Comparison of ENCODE assay signal across 10 mouse cellular contexts in the genomic region with DNA sequence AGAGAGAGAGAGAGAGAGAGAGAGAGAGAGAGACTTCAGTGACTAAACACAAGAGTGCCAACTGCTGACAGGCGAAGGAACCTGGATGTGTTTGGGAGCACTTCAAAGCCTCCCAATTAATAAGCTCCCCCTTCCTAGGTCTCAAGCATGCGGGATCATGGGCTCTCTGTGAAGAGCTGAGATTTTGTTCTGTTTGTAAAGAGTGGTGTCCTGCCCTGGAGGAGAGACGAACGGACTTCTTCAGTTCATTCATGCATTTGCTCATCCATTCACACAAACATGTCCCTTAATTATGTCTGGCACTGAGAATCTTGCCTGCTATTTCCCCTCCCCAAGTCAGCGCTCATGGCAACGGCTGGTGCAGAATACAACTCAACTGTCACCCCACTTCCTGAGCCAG. TPM values are rescaled to one million over a fixed set of nuclear protein-coding genes. Genes with fewer than 3 reads are reported as not detected.
DNase-seq lines count a peak whose midpoint lies in the region; ATAC-seq and TF ChIP-seq lines count a peak whose summit lies in the region.
"Had no signal": no experiment of that assay in that cellular context is flagged by ENCODE, and none has a peak within 500 bp of the region (broad histone marks: within the 10 kb centered on the region; RNA-seq: fewer than 3 reads in every experiment).

No protein-coding gene starts in this region.

- H3K36me3 ChIP-seq in heart, embryonic 13.5 days, result no peaks in the 10 kb centered on the region
- H3K36me3 ChIP-seq in hindbrain, embryonic 16.5 days (ENCODE audit: control insufficient read depth, insufficient read depth, low read length), result no peaks in the 10 kb centered on the region
- H3K36me3 ChIP-seq in midbrain, postnatal 0 days (ENCODE audit: insufficient read depth, low read length), result no peaks in the 10 kb centered on the region
- no peaks in the 10 kb centered on the region for H3K36me3 ChIP-seq in heart, embryonic 10.5 days
- H3K36me3 ChIP-seq: liver, embryonic 15.5 days had no signal

- no peaks in the 10 kb centered on the region for H3K9me3 ChIP-seq in heart, embryonic 13.5 days
- H3K9me3 ChIP-seq in hindbrain, embryonic 16.5 days (ENCODE audit: control insufficient read depth, low read length), result no peaks in the 10 kb centered on the region
- no peaks in the 10 kb centered on the region for H3K9me3 ChIP-seq in midbrain, postnatal 0 days (ENCODE audit: low read length)
- no peaks in the 10 kb centered on the region for H3K9me3 ChIP-seq in heart, embryonic 10.5 days
- H3K9me3 ChIP-seq: liver, embryonic 15.5 days had no signal

- peak; percentile 14 for TF ChIP-seq CTCF in midbrain, postnatal 0 days (IDR thresholded peaks at IDR 0.05)

- peaks cover 68% of the 10 kb centered on the region for H3K27me3 ChIP-seq in heart, embryonic 13.5 days (replicated peaks)
- H3K27me3 ChIP-seq in hindbrain, embryonic 16.5 days (replicated peaks; ENCODE audit: control insufficient read depth, insufficient read depth, low read length), result no peaks in the 10 kb centered on the region
- H3K27me3 ChIP-seq in midbrain, postnatal 0 days (ENCODE audit: insufficient read depth, low read length), result no peaks in the 10 kb centered on the region
- peaks cover 58% of the 10 kb centered on the region for H3K27me3 ChIP-seq in heart, embryonic 10.5 days (ENCODE audit: insufficient read depth, poor library complexity, severe bottlenecking)

- H3K4me1 ChIP-seq in heart, embryonic 13.5 days, result peaks cover 28% of the 10 kb centered on the region
- H3K4me1 ChIP-seq in hindbrain, embryonic 16.5 days (ENCODE audit: control insufficient read depth, insufficient read depth, low read depth, low read length), result peaks cover 3% of the 10 kb centered on the region; the same call in 1 of the 2 replicates
- no peaks in the 10 kb centered on the region for H3K4me1 ChIP-seq in midbrain, postnatal 0 days (ENCODE audit: insufficient read depth, low read length)
- H3K4me1 ChIP-seq in heart, embryonic 10.5 days, result peaks cover 22% of the 10 kb centered on the region
- H3K4me1 ChIP-seq: liver, embryonic 15.5 days had no signal

- peak overlapping the region; percentile 100 for H3K4me2 ChIP-seq in heart, embryonic 13.5 days
- H3K4me2 ChIP-seq in hindbrain, embryonic 16.5 days (ENCODE audit: low read length), result peak overlapping the region; percentile 59
- H3K4me2 ChIP-seq in midbrain, postnatal 0 days (ENCODE audit: low read depth, low read length, poor library complexity, severe bottlenecking), result peak overlapping the region; percentile 67

- no peak overlapping the region for H3K9ac ChIP-seq in heart, embryonic 13.5 days
- peak overlapping the region; percentile 90 for H3K9ac ChIP-seq in hindbrain, embryonic 16.5 days (ENCODE audit: low read depth, low read length)
- peak overlapping the region; percentile 98 for H3K9ac ChIP-seq in midbrain, postnatal 0 days (replicated peaks; ENCODE audit: low read length, poor library complexity, severe bottlenecking)
- H3K9ac ChIP-seq: liver, embryonic 15.5 days had no signal

- H3K4me3 ChIP-seq in heart, embryonic 13.5 days, result peak overlapping the region; percentile 65
- H3K4me3 ChIP-seq in hindbrain, embryonic 16.5 days (ENCODE audit: low read length), result peak overlapping the region; percentile 86
- H3K4me3 ChIP-seq in midbrain, postnatal 0 days (ENCODE audit: low read depth, low read length), result peak overlapping the region; percentile 69
- H3K4me3 ChIP-seq in heart, embryonic 10.5 days, result no peak overlapping the region
- H3K4me3 ChIP-seq: liver, embryonic 15.5 days had no signal

- 2% methylated on average over 6 of the region's 6 CpGs for WGBS in heart, embryonic 13.5 days
- 1% methylated on average over 6 of the region's 6 CpGs for WGBS in hindbrain, embryonic 16.5 days
- 2% methylated on average over 6 of the region's 6 CpGs for WGBS in midbrain, postnatal 0 days
- WGBS in heart, embryonic 10.5 days, result 5% methylated on average over 6 of the region's 6 CpGs

- DNase-seq in heart, adult 18-20 months, result no peak
- peak; percentile 30 for DNase-seq in embryo, embryonic 10.5 days (ENCODE audit: low spot score)
- DNase-seq in midbrain, postnatal 0 days (ENCODE audit: low spot score), result peak; percentile 66
- no peak for DNase-seq in thymus, postnatal 10 days (ENCODE audit: low spot score in 2 of 2)
- no peak for DNase-seq in ovary, postnatal 36 days (ENCODE audit: low spot score)
- DNase-seq in heart, embryonic 10.5 days (ENCODE audit: low spot score), result no peak

- ATAC-seq in heart, embryonic 13.5 days (ENCODE audit: extremely low read depth, insufficient number of reproducible peaks, low FRiP score, low TSS enrichment), result no peak
- ATAC-seq in hindbrain, embryonic 16.5 days, result no peak
- ATAC-seq in midbrain, postnatal 0 days (ENCODE audit: low FRiP score), result no peak

- H3K27ac ChIP-seq in heart, embryonic 13.5 days (replicated peaks), result no peak overlapping the region
- peak overlapping the region; percentile 95 for H3K27ac ChIP-seq in hindbrain, embryonic 16.5 days (ENCODE audit: low read depth, low read length)
- peak overlapping the region; percentile 98 for H3K27ac ChIP-seq in midbrain, postnatal 0 days (ENCODE audit: low read depth, low read length)
- H3K27ac ChIP-seq in heart, embryonic 10.5 days, result no peak overlapping the region
- H3K27ac ChIP-seq: liver, embryonic 15.5 days had no signal

RNA-seq across cellular contexts. Expression of a gene that starts 2.3 kb away (rescaled TPM):
- 0.09 and 0.34 TPM in 2 replicates for polyA plus RNA-seq in heart, embryonic 13.5 days (2015; fragmentation: Nextera tagmentation; extraction: Ambion mirVana)
- under 1 TPM; 0.20 to 0.64 TPM for total RNA-seq in heart, adult 18-20 months (2021)
- polyA plus RNA-seq in hindbrain, embryonic 16.5 days (2015; fragmentation: Nextera tagmentation; extraction: Ambion mirVana), result 35.9 and 41.4 TPM in 2 replicates
- 46.7 and 51.2 TPM in 2 replicates for total RNA-seq in midbrain, postnatal 0 days (2014; rRNA removed)
- polyA plus RNA-seq in midbrain, postnatal 0 days (2015; fragmentation: Nextera tagmentation; extraction: Ambion mirVana), result 43.4 and 52.9 TPM in 2 replicates
- 0.21 TPM in 1 of 2 replicates, not detected in the other for polyA plus RNA-seq in heart, embryonic 10.5 days (2016; fragmentation: Nextera tagmentation; extraction: Ambion mirVana)
- total RNA-seq: common myeloid progenitor, adult 5-6 weeks had no signal

Comparison
In these comparisons a context has a peak if more than half of its experiments do, and no peak if none do; other contexts are left out.
1. H3K27ac ChIP-seq: peak in hindbrain, embryonic 16.5 days (single experiment) and midbrain, postnatal 0 days (single experiment); none in heart, embryonic 13.5 days (single experiment) and heart, embryonic 10.5 days (single experiment).
2. DNase-seq: peak in embryo, embryonic 10.5 days (single experiment) and midbrain, postnatal 0 days (single experiment); none in heart, adult 18-20 months (0 of 2), thymus, postnatal 10 days (0 of 2), ovary, postnatal 36 days (single experiment) and heart, embryonic 10.5 days (single experiment).
3. RNA of a gene that starts 2.3 kb away (polyA plus RNA-seq): 43.4 to 52.9 TPM in midbrain, postnatal 0 days and 35.9 to 41.4 TPM in hindbrain, embryonic 16.5 days; 0.21 TPM in heart, embryonic 10.5 days and 0.09 to 0.34 TPM in heart, embryonic 13.5 days; every median in the first group is over 10 times any median in the second.
4. Peak in every context shown above with its lines, with median percentiles within 50 percentile points of each other: H3K4me2 ChIP-seq.